Mouse (Mus musculus): ENCODE data around the gene Gm28051. TPM values are rescaled to one million over a fixed set of nuclear protein-coding genes. Genes with fewer than 3 reads are reported as not detected.

Gene Gm28051
- not detected in 2 replicates for polyA plus RNA-seq (2016; fragmentation: Nextera tagmentation; extraction: Ambion mirVana)

DNA sequence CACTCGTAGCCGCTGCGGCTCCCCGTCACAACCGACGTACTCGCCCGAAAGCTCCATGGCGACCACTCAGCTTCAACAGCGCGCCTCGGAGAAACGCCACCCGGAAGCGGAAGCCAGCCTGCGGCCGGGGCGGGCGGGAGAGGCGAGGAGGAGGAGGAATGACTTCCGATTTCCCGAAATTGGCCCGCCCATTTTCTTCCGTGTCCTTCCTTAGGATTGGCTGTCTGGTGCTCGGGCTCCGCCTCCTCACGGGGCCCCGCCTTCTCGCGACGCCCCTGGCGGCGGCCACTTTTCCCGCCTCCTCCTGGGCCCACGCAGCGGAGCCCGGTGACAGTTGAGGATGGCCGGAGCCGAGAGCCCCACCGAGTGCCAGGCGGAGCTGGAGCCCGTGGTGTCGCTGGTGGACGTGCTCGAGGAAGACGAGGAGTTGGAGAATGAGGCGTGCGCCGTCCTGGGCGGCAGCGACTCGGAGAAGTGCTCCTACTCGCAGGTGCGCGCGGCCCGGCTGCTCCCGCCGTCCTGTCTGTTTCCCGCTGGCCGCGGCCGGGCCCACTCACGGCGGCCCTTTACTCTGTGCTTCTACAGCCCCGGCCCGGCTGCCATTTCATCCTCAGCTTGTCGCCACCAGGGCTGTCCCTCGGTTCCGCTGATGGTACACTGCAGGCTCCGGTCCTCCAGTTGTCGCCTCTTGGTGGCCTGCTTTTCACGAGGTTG, at the start of gene Gm28051, which contains the start of the genes Gon7 and Ubr7:
Gene Gm28051 (minus strand): TSS at position 77 of the 714 bp plus-strand sequence.
Gene Gon7 (minus strand): TSS at position 115 of the 714 bp plus-strand sequence.
Gene Ubr7 (plus strand): TSS at position 279 of the 714 bp plus-strand sequence.
- Histone ChIP-seq H3K9me3 (no peaks in the 10 kb centered on the region), H3K27ac (peak within 1 kb of the TSS; percentile 93), H3K36me3 (replicated peaks) (peaks cover 12% of the 10 kb centered on the region), H3K9ac (peak within 1 kb of the TSS; percentile 82), H3K4me1 (peaks cover 21% of the 10 kb centered on the region), H3K4me2 (peak within 1 kb of the TSS; percentile 66), H3K27me3 (no peaks in the 10 kb centered on the region), H3K4me3 (replicated peaks) (peak within 1 kb of the TSS; percentile 70)
- WGBS, result 1% methylated on average over 73 of the region's 73 CpGs
- peak; percentile 98 for ATAC-seq (ENCODE audit: low FRiP score)

DNA sequence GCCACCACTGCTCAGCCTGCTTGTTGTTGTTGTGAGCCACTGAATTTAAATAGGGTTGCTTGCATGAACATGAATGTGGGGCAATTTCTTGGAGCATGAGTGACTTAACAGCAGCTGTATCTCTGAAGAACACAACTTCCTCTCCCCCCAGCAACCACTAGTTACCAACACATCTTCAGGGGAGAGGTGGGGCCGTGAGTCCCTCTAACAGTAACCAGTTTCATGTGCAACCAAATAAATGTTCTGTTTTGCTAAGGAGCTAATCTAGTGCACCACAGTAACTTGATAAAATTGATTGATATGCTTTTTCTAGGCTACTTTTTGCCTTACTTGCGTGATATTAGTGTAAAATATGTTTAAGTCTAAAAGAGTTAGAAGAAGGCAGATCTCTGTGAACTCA, 42.0 kb upstream of the Gm28051 start:
- Histone ChIP-seq H3K4me2 (no peak overlapping the region), H3K36me3 (replicated peaks) (peaks cover 7% of the 10 kb centered on the region; the same call in 1 of the 2 replicates), H3K9ac (no peak overlapping the region), H3K4me1 (no peaks in the 10 kb centered on the region), H3K4me3 (replicated peaks) (no peak overlapping the region), H3K27me3 (no peaks in the 10 kb centered on the region), H3K27ac (no peak overlapping the region), H3K9me3 (no peaks in the 10 kb centered on the region)
- ATAC-seq (ENCODE audit: low FRiP score), result no peak
- WGBS, result 92% methylated on average over 2 of the region's 2 CpGs

DNA sequence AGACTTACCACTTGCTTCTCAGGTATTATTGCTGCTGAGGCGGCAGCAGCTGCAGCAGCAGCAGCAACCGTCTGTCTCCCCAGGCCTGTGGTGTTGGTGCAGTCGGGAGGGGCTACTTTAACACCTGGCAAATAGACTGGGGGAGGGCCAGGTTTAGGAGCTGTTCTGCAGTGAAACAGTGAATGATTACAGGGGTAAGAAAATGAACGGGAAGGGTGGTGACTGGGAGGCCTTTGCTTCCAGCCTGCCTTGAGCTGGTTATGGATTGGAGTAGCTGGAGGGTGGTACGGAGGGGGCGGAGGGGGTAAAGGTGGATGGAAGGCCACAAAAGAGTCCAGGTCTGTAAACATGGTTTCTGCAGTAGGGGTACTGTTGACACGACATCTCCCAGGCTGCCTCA, 30.4 kb upstream of the Gm28051 start:
- Histone ChIP-seq H3K4me2 (no peak overlapping the region), H3K4me1 (no peaks in the 10 kb centered on the region), H3K36me3 (replicated peaks) (peaks cover 59% of the 10 kb centered on the region), H3K9ac (no peak overlapping the region), H3K9me3 (no peaks in the 10 kb centered on the region), H3K27ac (no peak overlapping the region), H3K27me3 (no peaks in the 10 kb centered on the region), H3K4me3 (replicated peaks) (no peak overlapping the region)
- no peak for ATAC-seq (ENCODE audit: low FRiP score)
- 89% methylated on average over 7 of the region's 7 CpGs for WGBS

DNA sequence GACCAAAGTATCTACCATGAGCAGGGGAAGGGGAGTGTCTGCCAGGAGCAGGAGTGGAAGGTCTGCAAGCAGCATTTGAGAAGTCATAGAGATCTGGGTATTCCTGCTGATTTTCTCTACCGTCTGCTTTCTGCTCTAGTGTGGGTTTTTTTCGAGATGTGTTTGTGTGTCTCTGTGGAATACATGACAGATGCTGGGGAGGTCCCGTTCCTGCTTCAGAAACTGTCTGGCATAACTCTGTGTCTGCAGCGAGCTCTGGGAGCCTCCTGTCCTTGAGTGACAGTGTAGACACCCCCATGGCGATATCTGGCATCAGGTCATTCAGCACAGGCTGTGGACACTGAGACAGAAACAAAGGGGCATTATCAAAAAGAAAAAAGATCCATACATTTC, 28.0 kb upstream of the Gm28051 start:
- no peak for ATAC-seq (ENCODE audit: low FRiP score)
- no peaks in the 10 kb centered on the region for H3K4me1 ChIP-seq
- H3K9ac ChIP-seq, result no peak overlapping the region
- no peaks in the 10 kb centered on the region for H3K27me3 ChIP-seq
- H3K4me2 ChIP-seq, result no peak overlapping the region
- no peak overlapping the region for H3K4me3 ChIP-seq (replicated peaks)
- WGBS, result 88% methylated on average over 5 of the region's 5 CpGs
- H3K36me3 ChIP-seq (replicated peaks), result peaks cover 51% of the 10 kb centered on the region
- H3K9me3 ChIP-seq, result no peaks in the 10 kb centered on the region
- no peak overlapping the region for H3K27ac ChIP-seq

DNA sequence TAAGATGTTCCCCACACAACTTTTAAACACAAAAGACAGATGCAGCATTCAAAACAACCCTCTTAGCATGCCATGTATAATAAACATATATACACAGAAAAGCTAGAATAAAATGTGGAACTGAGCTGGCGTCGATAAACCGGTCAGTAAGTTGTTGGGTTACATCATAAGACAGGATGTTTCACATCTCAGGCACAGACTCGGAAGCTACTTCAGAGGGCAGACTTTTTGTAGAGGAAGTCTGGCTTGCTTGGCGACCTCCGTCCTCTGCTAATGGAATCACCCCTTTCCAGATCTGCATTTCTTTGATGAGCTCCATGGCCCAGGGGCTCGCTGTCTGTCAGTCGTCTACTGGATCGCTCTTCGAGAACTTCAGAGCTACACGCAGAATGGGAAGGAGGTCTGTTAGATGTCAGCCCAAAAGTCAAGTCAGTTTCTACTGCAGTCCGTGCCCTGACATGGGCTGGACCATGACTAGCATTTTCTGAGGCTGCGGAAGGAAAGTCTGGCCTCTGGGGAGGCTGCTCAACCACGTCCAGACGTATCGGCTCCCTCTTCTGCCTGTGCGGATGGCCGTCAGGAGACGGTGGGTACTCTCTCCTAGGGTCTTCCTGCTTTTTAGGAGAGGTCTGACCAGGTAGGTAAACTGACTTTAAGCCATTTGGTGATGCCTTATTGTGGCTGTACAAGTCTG, 27.5 kb upstream of the Gm28051 start:
- Histone ChIP-seq H3K4me1 (no peaks in the 10 kb centered on the region), H3K27ac (no peak overlapping the region), H3K9me3 (no peaks in the 10 kb centered on the region), H3K36me3 (replicated peaks) (peaks cover 45% of the 10 kb centered on the region), H3K9ac (no peak overlapping the region), H3K27me3 (no peaks in the 10 kb centered on the region), H3K4me3 (replicated peaks) (no peak overlapping the region), H3K4me2 (no peak overlapping the region)
- WGBS, result 93% methylated on average over 19 of the region's 19 CpGs
- no peak for ATAC-seq (ENCODE audit: low FRiP score)

DNA sequence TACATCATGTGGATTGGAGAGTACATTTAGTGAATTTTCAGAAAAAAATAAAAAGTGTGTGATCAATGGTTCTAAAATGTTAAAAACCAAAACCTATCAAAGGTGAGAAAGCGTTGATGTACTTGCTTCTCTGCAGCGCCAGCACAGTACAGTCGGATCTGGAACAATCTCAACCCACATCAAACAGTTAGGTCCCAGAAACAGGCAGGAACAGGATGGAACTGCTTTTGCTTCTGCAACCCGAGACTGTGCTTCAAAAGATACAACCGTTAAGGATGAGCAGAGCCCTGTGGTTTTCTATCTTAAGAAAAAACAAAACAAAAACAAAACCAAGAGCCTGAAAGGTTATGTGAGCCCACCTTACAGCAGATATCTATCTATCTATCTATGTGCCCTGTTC, 25.3 kb upstream of the Gm28051 start:
- H3K9me3 ChIP-seq, result no peaks in the 10 kb centered on the region
- H3K36me3 ChIP-seq (replicated peaks), result peaks cover 32% of the 10 kb centered on the region
- H3K27me3 ChIP-seq, result no peaks in the 10 kb centered on the region
- no peak for ATAC-seq (ENCODE audit: low FRiP score)
- 94% methylated on average over 5 of the region's 5 CpGs for WGBS
- no peak overlapping the region for H3K9ac ChIP-seq
- no peak overlapping the region for H3K4me3 ChIP-seq (replicated peaks)
- no peak overlapping the region for H3K27ac ChIP-seq
- no peaks in the 10 kb centered on the region for H3K4me1 ChIP-seq
- H3K4me2 ChIP-seq, result no peak overlapping the region

DNA sequence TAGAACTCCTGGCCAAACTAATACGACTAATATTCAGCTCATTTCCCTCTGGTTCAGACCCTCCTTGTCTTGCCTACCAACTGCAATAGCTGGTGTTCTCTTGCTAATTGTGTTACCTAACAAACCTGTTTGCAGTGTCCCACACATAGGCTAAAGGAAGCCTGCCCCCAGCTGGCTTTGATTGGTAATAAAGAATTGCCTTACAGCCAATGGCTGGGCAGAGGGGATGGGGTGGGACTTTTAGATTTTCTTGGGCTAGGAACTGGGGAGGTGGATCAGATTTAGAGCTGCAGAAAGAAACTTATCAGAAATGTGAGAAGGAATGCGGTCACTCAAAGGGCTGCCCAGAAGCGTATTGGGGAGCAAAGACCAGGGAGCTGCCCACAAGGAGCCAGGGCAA, 21.9 kb upstream of the Gm28051 start:
- H3K27ac ChIP-seq, result no peak overlapping the region
- no peaks in the 10 kb centered on the region for H3K4me1 ChIP-seq
- no peaks in the 10 kb centered on the region for H3K9me3 ChIP-seq
- no peaks in the 10 kb centered on the region for H3K27me3 ChIP-seq
- ATAC-seq (ENCODE audit: low FRiP score), result no peak
- peaks cover 47% of the 10 kb centered on the region for H3K36me3 ChIP-seq (replicated peaks)
- no peak overlapping the region for H3K9ac ChIP-seq
- H3K4me3 ChIP-seq (replicated peaks), result no peak overlapping the region
- no peak overlapping the region for H3K4me2 ChIP-seq
- 66% methylated on average over 3 of the region's 3 CpGs for WGBS

DNA sequence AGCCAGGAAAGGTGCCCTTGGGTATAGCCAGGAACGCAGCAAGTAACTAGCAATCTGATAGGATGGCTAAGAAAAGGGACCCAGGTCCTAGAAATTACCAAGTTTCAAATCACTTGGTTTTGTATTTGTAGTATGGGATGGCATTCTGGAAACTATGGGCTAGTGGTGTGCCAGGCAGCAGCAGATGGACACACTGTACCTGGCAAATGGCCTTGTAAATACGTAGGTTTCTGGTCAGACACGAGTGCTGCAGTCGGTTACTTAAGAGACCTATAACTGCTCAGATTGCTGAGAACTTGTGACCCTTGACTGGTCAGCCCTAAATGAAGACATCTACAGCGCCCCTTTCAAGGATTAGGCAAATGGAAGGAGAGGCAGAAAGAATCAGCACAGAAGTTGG, 20.6 kb upstream of the Gm28051 start:
- no peak for ATAC-seq (ENCODE audit: low FRiP score)
- Histone ChIP-seq H3K27ac (no peak overlapping the region), H3K9me3 (no peaks in the 10 kb centered on the region), H3K9ac (no peak overlapping the region), H3K4me2 (no peak overlapping the region), H3K4me3 (replicated peaks) (no peak overlapping the region), H3K27me3 (no peaks in the 10 kb centered on the region), H3K4me1 (no peaks in the 10 kb centered on the region), H3K36me3 (replicated peaks) (peaks cover 51% of the 10 kb centered on the region)
- 87% methylated on average over 5 of the region's 5 CpGs for WGBS

DNA sequence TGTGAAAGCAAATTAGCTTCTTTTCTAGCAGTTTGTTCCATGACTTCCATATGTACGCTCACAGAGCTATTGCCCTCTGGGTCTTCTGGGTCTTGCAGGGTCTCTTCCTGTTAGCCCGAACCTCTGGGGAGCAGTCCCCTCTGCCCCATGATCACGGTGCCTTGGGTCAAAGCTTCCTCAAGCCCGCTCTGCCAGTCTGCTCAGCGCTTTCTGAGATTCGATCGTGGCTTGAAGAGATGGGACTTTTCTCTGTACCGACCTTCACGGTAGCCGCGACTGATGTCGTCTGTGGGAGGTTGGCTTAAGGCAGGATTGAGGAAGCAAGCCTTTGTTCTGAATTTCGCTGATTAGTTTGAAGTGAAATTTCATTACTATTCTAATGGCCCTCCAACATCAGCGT, 18.5 kb upstream of the Gm28051 start:
- H3K4me1 ChIP-seq, result no peaks in the 10 kb centered on the region
- H3K27me3 ChIP-seq, result no peaks in the 10 kb centered on the region
- H3K9ac ChIP-seq, result no peak overlapping the region
- H3K4me2 ChIP-seq, result no peak overlapping the region
- no peak for ATAC-seq (ENCODE audit: low FRiP score)
- H3K9me3 ChIP-seq, result no peaks in the 10 kb centered on the region
- WGBS, result 92% methylated on average over 14 of the region's 14 CpGs
- no peak overlapping the region for H3K27ac ChIP-seq
- H3K36me3 ChIP-seq (replicated peaks), result peaks cover 60% of the 10 kb centered on the region
- H3K4me3 ChIP-seq (replicated peaks), result no peak overlapping the region

DNA sequence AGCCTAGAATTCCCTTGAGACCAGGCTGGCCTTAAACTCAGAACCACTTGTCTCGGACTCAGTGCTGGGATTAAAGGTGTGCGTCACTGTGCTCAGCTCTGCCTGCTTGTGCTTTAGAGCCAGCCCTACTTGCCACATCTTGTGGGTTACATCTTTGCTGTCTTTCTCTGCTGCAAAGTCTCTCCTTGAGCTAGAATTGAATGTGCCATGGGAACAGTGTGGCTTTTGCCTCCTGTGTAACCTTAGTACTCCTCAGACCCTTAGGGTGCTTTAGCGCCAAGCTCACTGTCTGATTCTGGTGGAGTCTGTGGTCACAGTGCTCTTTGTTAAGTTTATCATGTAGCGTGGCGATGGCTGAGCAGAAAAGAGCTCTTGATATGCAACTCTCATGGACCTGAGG, 15.1 kb upstream of the Gm28051 start:
- WGBS, result 95% methylated on average over 5 of the region's 5 CpGs
- H3K4me1 ChIP-seq, result no peaks in the 10 kb centered on the region
- H3K36me3 ChIP-seq (replicated peaks), result peaks cover 86% of the 10 kb centered on the region
- H3K9me3 ChIP-seq, result no peaks in the 10 kb centered on the region
- no peak overlapping the region for H3K4me3 ChIP-seq (replicated peaks)
- no peaks in the 10 kb centered on the region for H3K27me3 ChIP-seq
- H3K4me2 ChIP-seq, result no peak overlapping the region
- no peak for ATAC-seq (ENCODE audit: low FRiP score)
- H3K27ac ChIP-seq, result no peak overlapping the region
- no peak overlapping the region for H3K9ac ChIP-seq

DNA sequence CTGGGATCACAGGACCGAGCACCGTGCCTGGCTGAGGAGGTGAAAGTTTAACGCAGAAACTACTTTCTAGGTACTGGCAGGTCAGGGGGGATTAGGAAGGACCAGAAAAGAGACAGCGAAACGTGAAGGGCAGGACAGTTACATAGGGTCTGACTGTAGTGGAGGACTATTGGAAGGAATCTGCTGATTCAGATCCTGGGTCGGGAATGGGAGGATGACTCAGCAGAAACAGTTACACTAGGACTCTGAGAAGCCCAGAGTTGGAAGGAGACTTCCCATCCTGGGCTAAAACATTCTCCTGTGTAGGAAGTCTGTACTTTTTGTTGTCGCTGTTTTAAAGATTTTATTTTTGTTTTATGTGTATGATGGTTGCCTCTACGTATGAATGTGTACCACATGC, 14.0 kb upstream of the Gm28051 start:
- H3K27ac ChIP-seq, result no peak overlapping the region
- H3K4me2 ChIP-seq, result no peak overlapping the region
- peaks cover 83% of the 10 kb centered on the region for H3K36me3 ChIP-seq (replicated peaks)
- WGBS, result 95% methylated on average over 8 of the region's 8 CpGs
- no peak for ATAC-seq (ENCODE audit: low FRiP score)
- no peak overlapping the region for H3K9ac ChIP-seq
- H3K4me1 ChIP-seq, result no peaks in the 10 kb centered on the region
- no peaks in the 10 kb centered on the region for H3K9me3 ChIP-seq
- H3K27me3 ChIP-seq, result no peaks in the 10 kb centered on the region
- H3K4me3 ChIP-seq (replicated peaks), result no peak overlapping the region

DNA sequence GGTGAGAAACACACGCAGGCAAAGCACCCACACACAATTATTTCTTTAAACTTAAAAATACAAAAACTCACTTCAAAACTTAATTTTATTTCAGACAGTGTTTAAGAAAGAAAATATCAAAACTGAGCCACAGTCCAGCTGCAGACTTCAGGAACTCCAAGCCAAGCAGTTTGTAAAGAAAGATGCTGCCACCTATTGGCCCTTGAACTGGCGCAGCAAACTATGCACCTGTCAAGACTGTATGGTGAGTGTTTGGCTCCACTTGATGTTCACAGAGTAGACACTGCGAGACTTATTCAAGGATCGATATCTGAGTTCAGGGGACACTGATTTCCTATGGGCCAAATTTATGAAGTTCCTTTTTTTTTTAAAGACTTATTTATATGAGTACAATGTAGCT, 11.4 kb upstream of the Gm28051 start:
- no peak overlapping the region for H3K4me3 ChIP-seq (replicated peaks)
- H3K9ac ChIP-seq, result no peak overlapping the region
- ATAC-seq (ENCODE audit: low FRiP score), result no peak
- no peak overlapping the region for H3K27ac ChIP-seq
- H3K36me3 ChIP-seq (replicated peaks), result peaks cover 82% of the 10 kb centered on the region
- no peaks in the 10 kb centered on the region for H3K4me1 ChIP-seq
- no peaks in the 10 kb centered on the region for H3K27me3 ChIP-seq
- H3K9me3 ChIP-seq, result no peaks in the 10 kb centered on the region
- 97% methylated on average over 4 of the region's 4 CpGs for WGBS
- H3K4me2 ChIP-seq, result no peak overlapping the region

DNA sequence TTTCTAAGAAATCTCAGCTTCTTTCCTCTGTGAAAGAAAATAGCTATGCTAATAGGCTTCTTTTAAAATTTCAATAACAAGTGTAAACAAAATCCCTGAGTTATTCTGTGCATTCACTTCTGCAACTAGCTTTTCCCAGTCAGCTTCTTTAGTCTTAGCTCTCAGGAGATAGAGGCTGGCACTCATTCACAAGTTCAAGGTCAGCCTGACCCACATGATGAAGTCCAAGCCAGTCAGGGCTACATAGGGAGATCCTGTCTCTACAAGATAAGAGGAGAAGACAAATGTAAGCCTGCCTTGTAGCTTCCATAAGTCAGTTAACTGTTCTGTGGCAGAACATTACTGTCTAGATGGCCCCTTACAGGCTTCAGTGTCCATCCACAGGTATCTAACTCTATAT, 6.1 kb upstream of the Gm28051 start:
- no peak overlapping the region for H3K27ac ChIP-seq
- ATAC-seq (ENCODE audit: low FRiP score), result no peak
- H3K4me3 ChIP-seq (replicated peaks), result no peak overlapping the region
- H3K27me3 ChIP-seq, result no peaks in the 10 kb centered on the region
- peaks cover 9% of the 10 kb centered on the region for H3K4me1 ChIP-seq
- no peak overlapping the region for H3K9ac ChIP-seq
- peaks cover 46% of the 10 kb centered on the region for H3K36me3 ChIP-seq (replicated peaks)
- H3K4me2 ChIP-seq, result no peak overlapping the region
- H3K9me3 ChIP-seq, result no peaks in the 10 kb centered on the region

Measured in forebrain, embryonic 12.5 days (tissue).